Mouse (Mus musculus) intestine, embryonic 15.5 days (tissue): ENCODE results near the gene Lingo2. TPM values are rescaled to one million over a fixed set of nuclear protein-coding genes. Genes with fewer than 3 reads are reported as not detected.

Experiments used
- ATAC-seq: fragments of 200-750 bp; cut with Nextera tagmentation; 2 replicates; pipeline ENCODE4 v1.8.0; 2017; ENCODE audit warnings: moderate TSS enrichment, moderate library complexity
- H3K27ac ChIP-seq: fragments of 300-500 bp; sonication (generic); 2 replicates; pipeline ENCODE4 v1.5.1; 2015; ENCODE audit warnings: mild to moderate bottlenecking, inconsistent platforms
- H3K27me3 ChIP-seq: fragments of 300-500 bp; sonication (generic); replicated peaks from 2 replicates; pipeline ENCODE4 v1.6.1; 2015; ENCODE audit warnings: inconsistent platforms
- H3K36me3 ChIP-seq: fragments of 300-500 bp; sonication (generic); 2 replicates; pipeline ENCODE4 v1.6.1; 2015; ENCODE audit warnings: inconsistent platforms
- H3K4me1 ChIP-seq: fragments of 300-500 bp; sonication (generic); replicated peaks from 2 replicates; pipeline ENCODE4 v1.6.1; 2015; ENCODE audit warnings: inconsistent platforms
- H3K4me2 ChIP-seq: fragments of 300-500 bp; sonication (generic); replicated peaks from 2 replicates; pipeline ENCODE4 v1.6.1; 2015; ENCODE audit warnings: mild to moderate bottlenecking, inconsistent platforms
- H3K4me3 ChIP-seq: fragments of 300-500 bp; sonication (generic); replicated peaks from 2 replicates; pipeline ENCODE4 v1.5.1; 2015; ENCODE audit warnings: inconsistent platforms
- H3K9ac ChIP-seq: fragments of 300-500 bp; sonication (generic); 2 replicates; pipeline ENCODE4 v1.6.1; 2015; ENCODE audit warnings: inconsistent platforms
- H3K9me3 ChIP-seq: fragments of 300-500 bp; sonication (generic); 2 replicates; pipeline ENCODE4 v1.6.1; 2016; ENCODE audit warnings: inconsistent platforms
- WGBS: fragments of 180-500 bp; shearing (Covaris S2); methylation state at CpG from one replicate; pipeline ENCODE4 v1.1.7; 2015; 5-methylcytosine and 5-hydroxymethylcytosine counted together
- polyA plus RNA-seq: library from polyadenylated mRNA; unstranded; fragments of >200 nt; fragmentation: Nextera tagmentation; extraction: Ambion mirVana; gene quantifications from 2 replicates; pipeline ENCODE4 v1.2.1, GENCODE M21; 2015

The Lingo2 gene
- 0.67 and 0.96 TPM in 2 replicates for polyA plus RNA-seq

DNA sequence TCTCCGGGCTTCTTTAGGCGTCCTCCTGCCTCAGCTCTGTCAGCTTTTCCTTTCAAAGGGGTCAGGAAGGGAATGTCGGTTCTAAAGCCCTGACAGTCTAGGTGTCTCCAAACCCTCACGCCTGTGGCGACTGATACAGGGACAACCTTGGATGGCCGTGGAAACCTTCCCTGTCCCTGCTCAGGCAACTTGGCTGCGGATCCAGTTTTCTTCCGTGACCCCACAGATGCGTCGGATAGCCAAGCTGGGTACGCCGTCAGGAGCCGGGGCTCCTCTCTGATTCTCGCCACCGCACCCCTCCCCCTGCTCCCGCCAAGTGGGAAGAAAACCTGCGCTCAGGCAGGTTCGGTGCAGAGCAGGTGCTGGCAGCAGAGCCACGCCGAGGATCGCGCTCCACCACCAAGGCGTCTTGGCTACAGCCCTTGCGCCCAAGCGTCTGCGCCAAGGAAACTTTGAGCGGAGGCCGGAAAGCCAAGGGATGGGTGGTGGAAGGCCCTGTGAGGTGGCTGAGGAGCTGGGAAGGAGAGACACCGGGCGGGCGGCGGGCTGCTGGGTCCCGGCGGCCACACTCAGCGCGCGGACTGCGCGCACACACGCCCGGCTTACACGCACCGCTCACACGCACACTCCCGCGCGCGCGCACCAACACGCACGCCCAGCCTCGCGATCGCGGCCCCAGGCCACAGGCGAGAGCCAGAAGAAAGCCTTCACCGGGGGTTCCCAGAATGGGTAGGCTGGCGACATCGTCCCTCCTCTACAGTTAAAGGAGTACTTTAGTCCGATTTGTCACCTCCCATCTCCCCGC lies at the start of gene Lingo2:
TSS of gene Lingo2 (minus strand) at position 598 of the 805 bp plus-strand sequence.
- Histone ChIP-seq H3K9me3 (no peaks in the 10 kb centered on the region), H3K27me3 (peaks cover 44% of the 10 kb centered on the region), H3K4me1 (peaks cover 19% of the 10 kb centered on the region), H3K36me3 (no peaks in the 10 kb centered on the region), H3K9ac (0 out of 2 replicates have a peak within 1 kb of the TSS, but pooled peaks have one; percentile 10), H3K27ac (no peak within 1 kb of the TSS), H3K4me2 (peak within 1 kb of the TSS; percentile 99), H3K4me3 (peak within 1 kb of the TSS; percentile 51)
- WGBS: under 1% methylated on average over 61 of the region's 61 CpGs
- peak; percentile 61 for ATAC-seq

DNA sequence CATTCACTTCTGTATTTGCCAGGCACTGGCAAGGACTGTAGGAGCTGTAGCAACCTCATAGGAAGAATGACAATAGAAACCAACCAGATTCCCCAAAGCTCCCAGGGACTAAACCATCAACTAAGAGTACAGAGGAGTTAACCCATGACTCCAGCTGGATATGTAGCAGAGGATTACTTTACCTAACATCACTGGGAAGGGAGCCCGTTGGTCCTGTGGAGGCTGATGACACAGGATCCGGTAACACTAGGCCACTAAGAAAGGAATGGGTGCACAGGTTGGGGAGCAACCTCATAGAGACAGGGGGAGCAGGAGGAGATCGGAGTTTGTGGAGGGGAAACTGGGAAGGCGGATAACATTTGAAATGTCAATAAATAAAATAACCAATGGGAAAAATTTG lies 21.8 kb upstream of the Lingo2 start:
- no peaks in the 10 kb centered on the region for H3K9me3 ChIP-seq
- H3K27me3 ChIP-seq: no peaks in the 10 kb centered on the region
- H3K9ac ChIP-seq: no peak overlapping the region
- no peak overlapping the region for H3K4me3 ChIP-seq
- ATAC-seq: no peak
- H3K4me1 ChIP-seq: no peaks in the 10 kb centered on the region
- no peaks in the 10 kb centered on the region for H3K36me3 ChIP-seq
- H3K4me2 ChIP-seq: no peak overlapping the region
- H3K27ac ChIP-seq: no peak overlapping the region
- 84% methylated on average over 4 of the region's 4 CpGs for WGBS

DNA sequence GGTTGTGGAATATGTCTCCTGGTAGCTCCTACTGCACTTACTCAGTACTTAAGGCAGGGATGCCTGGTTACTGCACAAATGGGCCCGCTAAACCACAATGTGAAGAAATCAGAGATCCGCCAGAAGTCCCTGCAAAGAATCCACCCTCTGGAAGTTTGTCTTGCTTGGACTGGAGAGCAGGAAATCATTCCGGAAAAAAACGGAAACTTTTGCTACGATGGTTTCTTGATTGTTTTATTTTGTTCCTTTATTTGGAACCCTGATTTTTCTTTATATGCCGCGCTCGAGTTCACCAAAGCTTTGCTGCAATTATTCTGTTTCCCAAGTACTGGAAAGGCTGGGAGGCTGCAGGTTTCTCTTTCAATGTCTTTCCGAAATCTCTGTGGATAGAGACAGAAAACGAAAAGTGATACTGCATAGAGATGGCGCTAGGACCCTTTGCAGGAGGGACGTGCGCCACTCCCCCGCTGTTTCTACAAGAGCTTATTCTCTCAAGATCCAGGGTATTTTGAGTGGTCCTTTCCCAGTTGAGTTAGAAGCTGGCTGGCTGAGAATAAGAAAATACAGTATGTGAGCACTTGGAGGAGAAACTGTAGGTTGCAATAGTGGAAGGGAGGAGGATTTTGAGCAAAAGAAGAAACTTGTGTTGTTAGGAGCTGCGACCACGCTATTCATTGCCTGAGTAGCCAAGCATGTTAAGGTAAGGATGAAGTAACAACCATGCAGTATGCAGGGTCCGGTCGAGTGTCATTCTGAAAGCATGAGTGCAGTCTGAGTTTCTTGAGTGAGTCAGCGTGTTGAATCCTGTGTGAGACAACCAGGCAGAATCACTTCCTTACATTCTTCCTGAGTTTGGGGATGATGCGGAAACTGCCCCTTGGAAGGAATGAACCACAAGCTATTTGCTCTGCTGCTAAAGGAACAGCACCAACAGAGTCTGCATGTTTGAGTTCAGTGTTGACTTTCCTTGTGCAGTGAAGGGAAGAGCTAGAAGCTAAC lies 1.2 kb upstream of the Lingo2 start:
- whole genome bisulfite sequencing: 10% methylated on average over 20 of the region's 20 CpGs
- H3K9ac ChIP-seq: no peak overlapping the region
- ATAC-seq: no peak
- H3K9me3 ChIP-seq: no peaks in the 10 kb centered on the region
- H3K4me3 ChIP-seq: peak overlapping the region; percentile 51
- H3K36me3 ChIP-seq: no peaks in the 10 kb centered on the region
- no peak overlapping the region for H3K27ac ChIP-seq
- H3K4me1 ChIP-seq: peaks cover 19% of the 10 kb centered on the region
- H3K4me2 ChIP-seq: peak overlapping the region; percentile 99
- H3K27me3 ChIP-seq: peaks cover 44% of the 10 kb centered on the region

DNA sequence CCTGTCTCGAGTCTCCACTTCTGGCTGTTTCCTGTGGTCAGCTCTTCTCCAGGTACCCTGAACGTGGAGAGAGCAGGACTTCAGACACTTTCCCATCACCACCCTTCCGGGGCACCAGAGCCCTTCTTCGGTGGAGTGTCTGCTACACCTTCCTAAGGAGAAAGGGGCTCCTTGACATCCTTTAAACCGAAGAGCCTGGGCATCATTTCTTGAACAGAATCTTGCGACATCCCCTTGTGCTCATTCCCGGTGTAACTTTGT lies 338 bp upstream of the Lingo2 start:
- Histone ChIP-seq H3K9me3 (no peaks in the 10 kb centered on the region), H3K4me1 (peaks cover 19% of the 10 kb centered on the region), H3K4me3 (peak overlapping the region; percentile 51), H3K9ac (0 out of 2 replicates have a peak overlapping the region, but pooled peaks have one; percentile 10), H3K27me3 (peaks cover 44% of the 10 kb centered on the region), H3K4me2 (peak overlapping the region; percentile 99), H3K36me3 (no peaks in the 10 kb centered on the region), H3K27ac (no peak overlapping the region)
- ATAC-seq: no peak
- WGBS: 3% methylated on average over 7 of the region's 7 CpGs

DNA sequence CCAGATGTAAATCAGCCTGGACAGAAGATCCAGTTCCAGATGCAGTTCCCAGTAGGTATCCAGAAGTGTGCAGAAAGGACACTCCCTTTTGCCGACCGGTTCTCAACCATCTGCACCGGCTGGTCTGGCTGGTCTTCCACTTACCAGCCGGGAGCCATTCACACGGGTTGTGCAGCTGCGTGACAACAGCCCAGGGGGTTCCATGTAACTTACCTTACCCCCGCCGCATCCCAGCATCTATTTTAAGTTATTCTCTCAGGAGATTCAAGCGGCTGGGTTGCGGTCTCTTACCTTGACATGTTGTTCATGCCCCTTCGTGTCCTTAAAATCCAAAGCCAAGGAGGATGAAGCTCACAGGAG lies 777 bp downstream of the Lingo2 start:
- peak overlapping the region; percentile 99 for H3K4me2 ChIP-seq
- no peak overlapping the region for H3K9ac ChIP-seq
- H3K27ac ChIP-seq: no peak overlapping the region
- peaks cover 44% of the 10 kb centered on the region for H3K27me3 ChIP-seq
- H3K4me1 ChIP-seq: peaks cover 19% of the 10 kb centered on the region
- WGBS: under 1% methylated on average over 11 of the region's 11 CpGs
- H3K36me3 ChIP-seq: no peaks in the 10 kb centered on the region
- peak overlapping the region; percentile 51 for H3K4me3 ChIP-seq
- ATAC-seq: peak; percentile 59
- H3K9me3 ChIP-seq: no peaks in the 10 kb centered on the region

DNA sequence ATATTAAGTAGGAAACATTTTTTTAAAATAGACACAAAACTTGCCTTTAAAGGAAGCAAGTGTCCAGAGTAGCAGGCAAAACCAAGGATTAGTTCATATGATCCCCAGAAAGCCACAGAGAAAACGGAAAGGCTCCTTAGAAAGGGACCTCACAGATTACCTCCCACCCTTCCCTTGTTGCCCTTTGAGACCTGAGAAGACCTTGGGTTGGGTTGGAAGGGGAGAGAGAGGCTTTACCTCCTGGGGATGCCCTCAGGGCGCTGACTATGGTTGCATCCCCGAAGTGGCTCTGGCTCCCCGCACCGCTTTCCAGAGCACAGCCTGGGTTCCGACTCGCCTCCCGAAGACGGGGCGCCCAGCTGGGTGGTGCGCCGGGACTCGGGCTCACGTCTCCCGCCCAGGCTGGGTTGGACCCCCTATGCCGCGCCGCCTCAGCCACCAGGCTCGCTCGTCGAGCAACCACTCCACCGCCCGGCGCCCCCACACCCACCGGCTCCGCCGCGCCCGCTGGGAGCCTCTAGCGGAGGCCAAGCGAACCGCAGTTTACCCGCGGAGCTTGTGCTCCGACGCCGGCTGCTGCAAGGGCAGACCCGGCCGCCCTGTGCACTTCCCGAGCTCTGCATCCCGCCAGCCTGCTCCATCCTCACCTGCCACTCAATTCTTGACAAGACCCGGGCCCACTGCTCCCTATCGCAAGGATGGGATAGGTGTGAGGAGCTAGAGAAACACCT lies 1.4 kb downstream of the Lingo2 start:
- Histone ChIP-seq H3K4me2 (peak overlapping the region; percentile 99), H3K36me3 (no peaks in the 10 kb centered on the region), H3K9ac (no peak overlapping the region), H3K9me3 (no peaks in the 10 kb centered on the region), H3K4me3 (peak overlapping the region; percentile 51), H3K27ac (no peak overlapping the region), H3K4me1 (peaks cover 19% of the 10 kb centered on the region), H3K27me3 (peaks cover 44% of the 10 kb centered on the region)
- 1% methylated on average over 41 of the region's 43 CpGs for WGBS
- ATAC-seq: peak; percentile 96

DNA sequence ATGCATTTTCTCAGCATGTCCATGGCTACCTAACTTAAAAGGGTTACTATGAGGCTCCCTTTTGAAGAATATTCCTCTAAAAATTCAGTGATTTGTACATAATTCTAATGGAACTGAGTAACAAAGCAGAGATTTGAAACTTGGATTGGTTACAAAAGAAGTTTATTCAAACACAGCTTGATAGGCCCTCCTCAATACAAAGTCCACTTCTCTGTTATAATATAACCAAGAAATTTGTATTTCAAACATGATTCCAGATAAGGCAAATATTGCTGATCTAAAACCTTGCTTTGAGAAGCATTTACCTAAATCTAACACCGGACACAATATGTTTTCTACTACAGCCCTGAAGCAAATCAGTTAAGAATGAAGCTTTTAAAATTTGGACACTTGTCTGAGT lies 60.7 kb downstream of the Lingo2 start:
- H3K9ac ChIP-seq: no peak overlapping the region
- H3K4me1 ChIP-seq: no peaks in the 10 kb centered on the region
- 61% methylated on average over 1 of the region's 1 CpGs for WGBS
- H3K27ac ChIP-seq: no peak overlapping the region
- H3K4me3 ChIP-seq: no peak overlapping the region
- no peaks in the 10 kb centered on the region for H3K27me3 ChIP-seq
- H3K36me3 ChIP-seq: no peaks in the 10 kb centered on the region
- H3K9me3 ChIP-seq: no peaks in the 10 kb centered on the region
- H3K4me2 ChIP-seq: no peak overlapping the region
- peak; percentile 79 for ATAC-seq

DNA sequence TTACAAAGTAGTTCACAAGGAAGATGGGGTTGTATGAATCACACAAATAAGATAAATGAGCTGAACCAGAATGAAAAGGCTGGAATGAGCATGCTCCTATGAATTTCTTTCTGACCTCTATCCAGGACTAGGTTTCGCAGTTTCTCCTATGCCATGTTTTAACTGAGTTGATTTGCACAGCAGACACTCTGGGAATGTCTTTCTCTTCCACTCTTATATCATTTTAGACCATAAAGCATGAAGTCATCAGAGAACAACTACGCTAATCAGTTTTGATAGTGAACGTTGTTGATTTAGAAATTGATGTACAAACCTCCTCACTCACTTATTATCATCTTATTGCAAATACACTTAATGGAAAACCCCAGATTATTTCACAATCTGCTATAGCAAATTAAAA lies 61.2 kb downstream of the Lingo2 start:
- Histone ChIP-seq H3K4me1 (no peaks in the 10 kb centered on the region), H3K4me3 (no peak overlapping the region), H3K27ac (no peak overlapping the region), H3K9me3 (no peaks in the 10 kb centered on the region), H3K36me3 (no peaks in the 10 kb centered on the region), H3K27me3 (no peaks in the 10 kb centered on the region), H3K9ac (no peak overlapping the region), H3K4me2 (no peak overlapping the region)
- 68% methylated on average over 3 of the region's 3 CpGs for WGBS
- ATAC-seq: peak; percentile 58; the same call in 1 of the 2 replicates

DNA sequence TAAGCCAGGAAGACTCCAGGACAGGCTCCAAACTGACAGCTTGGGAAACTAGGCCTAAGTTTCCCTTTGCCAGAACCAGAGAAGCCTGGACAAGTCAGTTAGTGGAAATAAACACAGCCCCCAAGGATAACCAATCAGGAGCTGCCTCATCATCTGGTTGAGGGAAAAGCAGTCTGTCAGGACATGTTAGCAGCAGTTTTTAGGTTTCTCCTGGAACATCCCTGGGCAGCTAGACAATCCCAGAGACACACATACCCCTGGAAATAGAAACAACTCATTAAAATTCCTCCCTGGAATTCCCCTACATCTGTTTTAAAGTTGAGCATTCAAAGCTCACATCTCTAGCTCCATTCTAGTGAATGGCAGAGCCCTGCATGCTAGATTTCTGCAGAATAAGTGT lies 76.8 kb downstream of the Lingo2 start:
- Histone ChIP-seq H3K36me3 (no peaks in the 10 kb centered on the region), H3K4me1 (no peaks in the 10 kb centered on the region), H3K9me3 (no peaks in the 10 kb centered on the region), H3K9ac (no peak overlapping the region), H3K27ac (no peak overlapping the region), H3K27me3 (no peaks in the 10 kb centered on the region), H3K4me3 (no peak overlapping the region), H3K4me2 (no peak overlapping the region)
- ATAC-seq: no peak

DNA sequence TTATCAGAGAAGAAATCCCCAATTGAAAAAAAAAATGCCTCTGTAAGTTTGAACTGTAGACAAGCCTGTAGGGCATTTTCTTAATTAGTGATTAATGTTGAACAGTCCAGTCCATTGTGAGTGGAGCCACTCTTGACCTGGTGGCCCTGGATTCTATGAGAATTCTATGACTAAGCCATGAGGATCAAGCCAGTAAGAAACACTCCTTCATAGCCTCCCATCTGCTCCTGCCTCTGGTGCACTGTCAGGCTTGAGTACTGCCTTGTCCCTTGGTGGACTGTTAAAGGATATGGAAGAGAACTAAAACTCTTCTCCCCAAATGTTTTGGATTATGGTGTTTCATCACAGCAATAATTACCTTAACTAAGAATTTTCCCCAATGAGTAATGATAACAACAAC lies 126.6 kb downstream of the Lingo2 start:
- no peak overlapping the region for H3K9ac ChIP-seq
- no peak overlapping the region for H3K4me3 ChIP-seq
- no peak for ATAC-seq
- no peak overlapping the region for H3K27ac ChIP-seq
- H3K27me3 ChIP-seq: no peaks in the 10 kb centered on the region
- no peaks in the 10 kb centered on the region for H3K4me1 ChIP-seq
- H3K9me3 ChIP-seq: no peaks in the 10 kb centered on the region
- H3K36me3 ChIP-seq: no peaks in the 10 kb centered on the region
- no peak overlapping the region for H3K4me2 ChIP-seq

DNA sequence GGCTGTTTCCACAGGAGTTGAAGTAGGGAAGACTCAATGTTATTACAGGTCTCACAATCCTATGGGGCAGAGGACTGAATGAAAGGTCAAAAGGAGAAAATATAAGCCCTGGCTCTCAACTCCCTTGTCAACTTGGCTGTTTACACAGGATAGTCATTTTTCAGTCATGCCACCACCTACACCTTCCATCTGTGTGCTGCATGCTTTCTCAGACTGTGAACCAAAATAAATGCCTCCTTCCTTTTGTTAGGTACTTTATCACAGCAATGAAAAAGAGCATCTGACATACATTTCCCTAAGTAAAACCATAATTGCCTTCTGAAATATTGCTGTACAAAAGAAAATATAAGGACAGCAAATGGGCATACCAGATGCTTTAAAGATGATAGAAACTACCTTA lies 129.6 kb downstream of the Lingo2 start:
- H3K27ac ChIP-seq: no peak overlapping the region
- H3K9me3 ChIP-seq: no peaks in the 10 kb centered on the region
- H3K4me3 ChIP-seq: no peak overlapping the region
- H3K36me3 ChIP-seq: no peaks in the 10 kb centered on the region
- no peaks in the 10 kb centered on the region for H3K4me1 ChIP-seq
- no peak overlapping the region for H3K4me2 ChIP-seq
- no peak overlapping the region for H3K9ac ChIP-seq
- H3K27me3 ChIP-seq: no peaks in the 10 kb centered on the region
- ATAC-seq: no peak

DNA sequence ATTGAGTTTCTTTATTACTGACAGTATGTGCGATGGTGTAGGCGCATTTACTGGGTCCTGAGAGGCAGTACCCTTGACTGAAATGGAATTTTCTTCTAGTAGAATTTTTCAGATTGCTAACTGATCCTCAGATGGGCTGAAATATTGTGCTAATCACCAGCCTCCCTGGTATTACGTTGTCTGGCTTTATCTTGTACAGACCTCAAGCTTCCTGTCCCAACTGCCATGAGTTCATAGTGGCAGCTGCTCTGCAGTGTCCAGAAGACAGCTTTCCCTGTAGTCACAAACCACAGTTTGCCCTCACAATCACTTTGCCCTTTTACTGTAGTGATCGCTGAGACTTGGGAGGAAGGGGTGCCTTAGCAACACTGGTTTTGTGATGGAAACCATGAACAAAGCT lies 176.5 kb downstream of the Lingo2 start:
- H3K4me1 ChIP-seq: no peaks in the 10 kb centered on the region

More for the DNA sequence above, 176.5 kb downstream of the Lingo2 start:
- no peak overlapping the region for H3K9ac ChIP-seq
- no peak overlapping the region for H3K4me3 ChIP-seq
- no peak for ATAC-seq
- no peaks in the 10 kb centered on the region for H3K9me3 ChIP-seq
- H3K36me3 ChIP-seq: no peaks in the 10 kb centered on the region
- H3K4me2 ChIP-seq: no peak overlapping the region
- 75% methylated on average over 4 of the region's 4 CpGs for WGBS
- H3K27me3 ChIP-seq: no peaks in the 10 kb centered on the region
- no peak overlapping the region for H3K27ac ChIP-seq
